In genomic region chr11:102348101-102348585, GRCm38 (mm10) we compare ENCODE assay signal across 25 mouse cellular contexts. TPM values are rescaled to one million over a fixed set of nuclear protein-coding genes. Genes with fewer than 3 reads are reported as not detected.
A peak's percentile ranks its signal among the peaks of the same experiment; 100 is the strongest.
DNase-seq lines count a peak whose midpoint lies in the region; ATAC-seq and TF ChIP-seq lines count a peak whose summit lies in the region.
"Had no signal": no experiment of that assay in that cellular context is flagged by ENCODE, and none has a peak within 500 bp of the region (broad histone marks: within the 10 kb centered on the region; RNA-seq: fewer than 3 reads in every experiment).

No protein-coding gene starts in this region.

- 80% methylated on average over 7 of the region's 7 CpGs for WGBS in liver, embryonic 14.5 days (ENCODE audit: insufficient replicate concordance)

- H3K27ac ChIP-seq in liver, embryonic 14.5 days = peak overlapping the region; percentile 56
- H3K27ac ChIP-seq: gastrocnemius, adult 2 months; hindbrain, embryonic 14.5 days; neural tube, embryonic 15.5 days had no signal

- H3K4me1 ChIP-seq in liver, embryonic 14.5 days (replicated peaks; ENCODE audit: control insufficient read depth in 2 of 2, insufficient read depth in 2 of 2, low read length in 1 of 2) = no peaks in the 10 kb centered on the region
- H3K4me1 ChIP-seq: neural tube, embryonic 15.5 days had no signal

- peak; percentile 60 to 70 for DNase-seq in spleen, postnatal 10 days (ENCODE audit: low spot score in 2 of 2)
- DNase-seq in spleen, adult 18-20 months = no peak
- no peak for DNase-seq in liver, embryonic 14.5 days (ENCODE audit: low read depth in 3 of 3, low spot score in 3 of 3)
- DNase-seq in left cerebral cortex, adult 18-20 months (ENCODE audit: low spot score in 2 of 2) = no peak
- no peak for DNase-seq in layer of hippocampus, postnatal 25 days (ENCODE audit: extremely low spot score in 1 of 2, low spot score in 1 of 2)
- no peak for DNase-seq in gastrocnemius, postnatal 10 days
- DNase-seq: adrenal gland, postnatal 25 days; B cell, adult 2 months; cerebellum, adult 2 months; cerebellum, postnatal 36 days; gastrocnemius, adult 2 months; kidney, adult 9 months; kidney, postnatal 10 days; left cerebral cortex, postnatal 4 days; lung, embryonic 14.5 days; lung, postnatal 14 days; midbrain, embryonic 14.5 days; right cerebral cortex, postnatal 25 days had no signal

- H3K9ac ChIP-seq in liver, embryonic 14.5 days (replicated peaks) = no peak overlapping the region
- H3K9ac ChIP-seq: hindbrain, embryonic 14.5 days; lung, embryonic 14.5 days; neural tube, embryonic 15.5 days had no signal

- ATAC-seq in erythroblast, adult 5-6 weeks (replicated peaks; ENCODE audit: low FRiP score, poor library complexity, severe bottlenecking) = peak; percentile 41
- ATAC-seq in erythroid progenitor cell, adult 5-6 weeks (replicated peaks; ENCODE audit: low FRiP score, poor library complexity, severe bottlenecking) = peak; percentile 40
- ATAC-seq in liver, embryonic 14.5 days (ENCODE audit: insufficient read depth) = peak; percentile 56
- ATAC-seq: forebrain, embryonic 16.5 days; intestine, postnatal 0 days had no signal

- TF ChIP-seq EP300 in liver, embryonic 14.5 days (IDR thresholded peaks at IDR 0.05; ENCODE audit: low read depth) = no peak; the same call in 1 of the 2 replicates

- no peak overlapping the region for H3K4me2 ChIP-seq in liver, embryonic 14.5 days (ENCODE audit: low read depth)
- H3K4me2 ChIP-seq: hindbrain, embryonic 14.5 days; lung, embryonic 14.5 days; neural tube, embryonic 15.5 days had no signal

- TF ChIP-seq CTCF in liver, embryonic 14.5 days (IDR thresholded peaks at IDR 0.05; ENCODE audit: low read depth) = no peak

- peaks cover 44% of the 10 kb centered on the region for H3K36me3 ChIP-seq in liver, embryonic 14.5 days (replicated peaks; ENCODE audit: control insufficient read depth, insufficient read depth, low read depth)
- H3K36me3 ChIP-seq: neural tube, embryonic 15.5 days had no signal

- no peaks in the 10 kb centered on the region for H3K27me3 ChIP-seq in liver, embryonic 14.5 days (ENCODE audit: control insufficient read depth, insufficient read depth, low read length)

- no peaks in the 10 kb centered on the region for H3K9me3 ChIP-seq in liver, embryonic 14.5 days (ENCODE audit: control insufficient read depth, low read length)
- H3K9me3 ChIP-seq: neural tube, embryonic 15.5 days had no signal

- no peak overlapping the region for H3K4me3 ChIP-seq in liver, embryonic 14.5 days (ENCODE audit: insufficient read depth in 1 of 2, low read depth in 2 of 2, low read length in 2 of 2)
- H3K4me3 ChIP-seq: gastrocnemius, adult 2 months; neural tube, embryonic 15.5 days had no signal

RNA-seq across cellular contexts. Expression of gene Slc4a1, which starts 17.9 kb away (rescaled TPM):
- total RNA-seq in erythroblast, adult 5-6 weeks (2015; ENCODE audit: low replicate concordance) = 4,977 and 5,433 TPM in 2 replicates
- 6,454 and 7,565 TPM in 2 replicates for total RNA-seq in erythroblast, adult 5-6 weeks (2017; ENCODE audit: low replicate concordance)
- 5,198 and 5,361 TPM in 2 replicates for total RNA-seq in erythroid progenitor cell, adult 5-6 weeks (2015; ENCODE audit: low replicate concordance)
- 5,184 and 5,388 TPM in 2 replicates for total RNA-seq in erythroid progenitor cell, adult 5-6 weeks (2017; ENCODE audit: low replicate concordance)
- 570 and 632 TPM in 2 replicates for polyA plus RNA-seq in liver, embryonic 14.5 days (2012; rRNA removed)
- 606 and 703 TPM in 2 replicates for polyA plus RNA-seq in liver, embryonic 14.5 days (2014; fragmentation: Nextera tagmentation; extraction: Ambion mirVana)
- total RNA-seq in left cerebral cortex, adult 18-20 months (2021) = under 1 TPM; 0.09 to 0.19 TPM
- total RNA-seq in layer of hippocampus, postnatal 25 days (2021) = under 1 TPM; 0.31 to 0.81 TPM
- 10 to 100 TPM in 1 of 2 experiments, 1 to 10 TPM in 1; 2.1 to 10.7 TPM for total RNA-seq in gastrocnemius, postnatal 10 days (2021)
- polyA plus RNA-seq: urinary bladder, adult 2 months had no signal

RNA-seq across cellular contexts. Expression of gene Ubtf, which starts 28.6 kb away (rescaled TPM):
- 19.0 and 22.8 TPM in 2 replicates for total RNA-seq in erythroblast, adult 5-6 weeks (2015; ENCODE audit: low replicate concordance)
- total RNA-seq in erythroblast, adult 5-6 weeks (2017; ENCODE audit: low replicate concordance) = 119 and 258 TPM in 2 replicates
- 77.5 and 82.2 TPM in 2 replicates for total RNA-seq in erythroid progenitor cell, adult 5-6 weeks (2015; ENCODE audit: low replicate concordance)
- 281 and 468 TPM in 2 replicates for total RNA-seq in erythroid progenitor cell, adult 5-6 weeks (2017; ENCODE audit: low replicate concordance)
- polyA plus RNA-seq in liver, embryonic 14.5 days (2012; rRNA removed) = 19.9 and 34.7 TPM in 2 replicates
- polyA plus RNA-seq in liver, embryonic 14.5 days (2014; fragmentation: Nextera tagmentation; extraction: Ambion mirVana) = 42.5 and 48.8 TPM in 2 replicates
- total RNA-seq in left cerebral cortex, adult 18-20 months (2021) = 100 to 1,000 TPM; 123 to 140 TPM
- total RNA-seq in layer of hippocampus, postnatal 25 days (2021) = 100 to 1,000 TPM; 123 to 134 TPM
- 10 to 100 TPM; 56.0 to 64.8 TPM for total RNA-seq in gastrocnemius, postnatal 10 days (2021)

RNA-seq across cellular contexts. Expression of gene Rundc3a, which starts 45.1 kb away (rescaled TPM):
- total RNA-seq in erythroblast, adult 5-6 weeks (2015; ENCODE audit: low replicate concordance) = 3.1 TPM in 1 of 2 replicates, not detected in the other
- 2.7 and 7.5 TPM in 2 replicates for total RNA-seq in erythroblast, adult 5-6 weeks (2017; ENCODE audit: low replicate concordance)
- total RNA-seq in erythroid progenitor cell, adult 5-6 weeks (2015; ENCODE audit: low replicate concordance) = not detected in 2 replicates
- total RNA-seq in erythroid progenitor cell, adult 5-6 weeks (2017; ENCODE audit: low replicate concordance) = not detected in 2 replicates
- polyA plus RNA-seq in liver, embryonic 14.5 days (2012; rRNA removed) = 1.4 and 1.9 TPM in 2 replicates
- polyA plus RNA-seq in liver, embryonic 14.5 days (2014; fragmentation: Nextera tagmentation; extraction: Ambion mirVana) = 1.0 and 1.2 TPM in 2 replicates
- total RNA-seq in left cerebral cortex, adult 18-20 months (2021) = 100 to 1,000 TPM; 477 to 484 TPM
- 100 to 1,000 TPM; 442 to 490 TPM for total RNA-seq in layer of hippocampus, postnatal 25 days (2021)
- total RNA-seq in gastrocnemius, postnatal 10 days (2021) = 1 to 10 TPM in 1 of 2 experiments, under 1 TPM in 1; 0.87 to 1.9 TPM
- total RNA-seq: gastrocnemius, adult 2 months had no signal

RNA-seq across cellular contexts. Expression of gene Atxn7l3, which starts 51.7 kb away (rescaled TPM):
- 6.3 and 10.4 TPM in 2 replicates for total RNA-seq in erythroblast, adult 5-6 weeks (2015; ENCODE audit: low replicate concordance)
- 5.7 and 9.3 TPM in 2 replicates for total RNA-seq in erythroblast, adult 5-6 weeks (2017; ENCODE audit: low replicate concordance)
- total RNA-seq in erythroid progenitor cell, adult 5-6 weeks (2015; ENCODE audit: low replicate concordance) = 14.3 and 22.0 TPM in 2 replicates
- total RNA-seq in erythroid progenitor cell, adult 5-6 weeks (2017; ENCODE audit: low replicate concordance) = 9.8 and 16.8 TPM in 2 replicates
- 11.0 and 11.6 TPM in 2 replicates for polyA plus RNA-seq in liver, embryonic 14.5 days (2012; rRNA removed)
- 3.6 and 4.7 TPM in 2 replicates for polyA plus RNA-seq in liver, embryonic 14.5 days (2014; fragmentation: Nextera tagmentation; extraction: Ambion mirVana)
- 100 to 1,000 TPM; 224 to 230 TPM for total RNA-seq in left cerebral cortex, adult 18-20 months (2021)
- 100 to 1,000 TPM; 166 to 174 TPM for total RNA-seq in layer of hippocampus, postnatal 25 days (2021)
- total RNA-seq in gastrocnemius, postnatal 10 days (2021) = 10 to 100 TPM; 20.8 to 25.5 TPM

RNA-seq across cellular contexts. Expression of gene Slc25a39, which starts 59.6 kb away (rescaled TPM):
- total RNA-seq in erythroblast, adult 5-6 weeks (2015; ENCODE audit: low replicate concordance) = 461 and 462 TPM in 2 replicates
- total RNA-seq in erythroblast, adult 5-6 weeks (2017; ENCODE audit: low replicate concordance) = 236 and 290 TPM in 2 replicates
- total RNA-seq in erythroid progenitor cell, adult 5-6 weeks (2015; ENCODE audit: low replicate concordance) = 211 and 271 TPM in 2 replicates
- total RNA-seq in erythroid progenitor cell, adult 5-6 weeks (2017; ENCODE audit: low replicate concordance) = 78.9 and 80.8 TPM in 2 replicates
- polyA plus RNA-seq in liver, embryonic 14.5 days (2012; rRNA removed) = 167 and 187 TPM in 2 replicates
- 339 and 363 TPM in 2 replicates for polyA plus RNA-seq in liver, embryonic 14.5 days (2014; fragmentation: Nextera tagmentation; extraction: Ambion mirVana)
- 10 to 100 TPM; 60.6 to 73.2 TPM for total RNA-seq in left cerebral cortex, adult 18-20 months (2021)
- 10 to 100 TPM; 63.7 to 65.3 TPM for total RNA-seq in layer of hippocampus, postnatal 25 days (2021)
- 10 to 100 TPM; 51.7 to 53.5 TPM for total RNA-seq in gastrocnemius, postnatal 10 days (2021)

Comparison
In these comparisons a context has a peak if more than half of its experiments do, and no peak if none do; other contexts are left out.
1. DNase-seq: peak in spleen, postnatal 10 days (2 of 2); none in spleen, adult 18-20 months (0 of 2), liver, embryonic 14.5 days (0 of 3), left cerebral cortex, adult 18-20 months (0 of 2), layer of hippocampus, postnatal 25 days (0 of 2) and gastrocnemius, postnatal 10 days (single experiment).
2. RNA of gene Slc4a1, which starts 17.9 kb away (total RNA-seq): 4,977 to 7,565 TPM in erythroblast, adult 5-6 weeks and 5,184 to 5,388 TPM in erythroid progenitor cell, adult 5-6 weeks; 2.1 to 10.7 TPM in gastrocnemius, postnatal 10 days, 0.31 to 0.81 TPM in layer of hippocampus, postnatal 25 days and 0.09 to 0.19 TPM in left cerebral cortex, adult 18-20 months; every median in the first group is over 100 times any median in the second.
3. RNA of gene Rundc3a, which starts 45.1 kb away (total RNA-seq): 442 to 490 TPM in layer of hippocampus, postnatal 25 days and 477 to 484 TPM in left cerebral cortex, adult 18-20 months; 2.7 to 7.5 TPM in erythroblast, adult 5-6 weeks, 0.87 to 1.9 TPM in gastrocnemius, postnatal 10 days and not detected in erythroid progenitor cell, adult 5-6 weeks; every median in the first group is over 10 times any median in the second.
4. Peak in every context shown above with its lines, with median percentiles within 50 percentile points of each other: ATAC-seq.